Mouse (Mus musculus): ENCODE results near the gene Zfyve19. TPM values are rescaled to one million over a fixed set of nuclear protein-coding genes. Genes with fewer than 3 reads are reported as not detected.

The Zfyve19 gene
- polyA plus RNA-seq, 1 experiment from 2014 or later: 19.0 TPM

DNA sequence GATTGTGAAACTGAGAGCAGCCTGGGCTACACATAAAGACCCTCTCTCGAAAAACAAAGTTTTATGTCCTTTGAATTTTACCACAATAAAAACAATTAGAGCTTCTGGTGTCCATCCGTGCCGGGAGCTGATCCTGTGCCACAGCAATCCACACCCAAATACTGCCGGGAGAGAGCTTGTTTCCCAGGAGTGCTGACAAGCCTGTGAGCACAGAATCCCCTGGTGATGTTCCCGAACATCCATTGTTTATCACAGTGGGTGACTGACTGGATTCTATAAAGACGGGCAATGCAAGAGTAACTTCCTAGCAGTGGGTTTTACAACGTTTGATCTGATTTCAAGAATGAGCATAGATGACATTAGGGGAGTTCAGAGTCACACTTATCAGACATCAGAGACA lies 46.6 kb downstream of the Zfyve19 start:
- Histone ChIP-seq H3K36me3 (replicated peaks) (no peaks in the 10 kb centered on the region), H3K4me1 (replicated peaks) (peaks cover 9% of the 10 kb centered on the region), H3K27me3 (peaks cover 31% of the 10 kb centered on the region), H3K9me3 (replicated peaks) (no peaks in the 10 kb centered on the region), H3K4me3 (replicated peaks) (no peak overlapping the region), H3K27ac (replicated peaks) (no peak overlapping the region), H3K9ac (no peak overlapping the region), H3K4me2 (no peak overlapping the region)
- ATAC-seq (ENCODE audit: insufficient read depth): no peak
- WGBS (ENCODE audit: insufficient replicate concordance): 28% methylated on average over 7 of the region's 7 CpGs

DNA sequence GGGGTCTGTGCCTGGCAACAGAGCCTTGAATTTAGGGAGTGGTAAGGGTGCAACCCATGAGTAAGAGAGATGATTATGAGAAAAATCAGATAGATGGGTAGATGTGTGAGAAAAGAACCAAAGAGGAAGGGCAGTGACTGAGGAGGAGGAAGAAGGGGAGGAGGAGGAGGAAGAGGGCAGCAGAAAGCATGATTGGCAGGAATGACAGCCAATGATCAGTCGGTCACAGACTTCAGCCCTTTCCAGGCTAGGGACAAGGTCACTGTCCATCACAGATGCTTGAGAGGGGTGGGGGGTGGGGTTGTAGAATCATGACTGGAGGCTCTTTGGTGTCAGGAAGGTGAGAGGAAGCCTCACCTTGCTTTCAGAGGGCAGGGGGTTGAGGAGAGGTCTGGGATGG lies 52.1 kb downstream of the Zfyve19 start:
- Histone ChIP-seq H3K36me3 (replicated peaks) (no peaks in the 10 kb centered on the region), H3K4me3 (replicated peaks) (no peak overlapping the region), H3K4me2 (no peak overlapping the region), H3K9ac (no peak overlapping the region), H3K9me3 (replicated peaks) (no peaks in the 10 kb centered on the region), H3K27me3 (peaks cover 16% of the 10 kb centered on the region), H3K27ac (replicated peaks) (no peak overlapping the region), H3K4me1 (replicated peaks) (0 out of 2 replicates have a peak, but pooled peaks cover 5% of the 10 kb centered on the region)
- no peak for ATAC-seq (ENCODE audit: insufficient read depth)
- WGBS (ENCODE audit: insufficient replicate concordance): 49% methylated on average over 1 of the region's 1 CpGs

DNA sequence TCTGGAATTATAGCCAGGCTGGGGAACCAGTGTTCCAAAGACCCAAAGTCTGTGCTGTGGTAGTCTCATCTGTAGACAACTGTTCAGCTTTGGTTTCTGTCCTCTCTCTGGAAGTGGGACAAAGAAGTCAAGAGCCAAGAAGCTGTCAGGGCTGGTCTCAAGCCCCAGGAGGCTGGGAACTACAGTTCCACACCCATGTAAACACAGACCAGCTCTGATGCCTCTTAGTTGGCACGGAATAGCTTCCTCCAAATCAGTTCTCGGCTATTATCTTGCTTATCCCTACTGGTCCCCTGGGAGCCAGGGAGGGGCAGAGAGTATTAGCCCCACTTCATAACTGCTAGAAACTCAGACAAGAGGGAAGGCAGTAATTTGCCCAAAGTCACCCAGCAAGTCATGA lies 52.9 kb downstream of the Zfyve19 start:
- H3K4me1 ChIP-seq (replicated peaks): 0 out of 2 replicates have a peak, but pooled peaks cover 5% of the 10 kb centered on the region
- H3K4me2 ChIP-seq: no peak overlapping the region
- no peak overlapping the region for H3K27ac ChIP-seq (replicated peaks)
- H3K4me3 ChIP-seq (replicated peaks): no peak overlapping the region
- no peak overlapping the region for H3K9ac ChIP-seq
- H3K36me3 ChIP-seq (replicated peaks): no peaks in the 10 kb centered on the region
- no peak for ATAC-seq (ENCODE audit: insufficient read depth)
- peaks cover 15% of the 10 kb centered on the region; the same call in 1 of the 2 replicates for H3K27me3 ChIP-seq
- H3K9me3 ChIP-seq (replicated peaks): no peaks in the 10 kb centered on the region
- WGBS (ENCODE audit: insufficient replicate concordance): 44% methylated on average over 2 of the region's 2 CpGs

DNA sequence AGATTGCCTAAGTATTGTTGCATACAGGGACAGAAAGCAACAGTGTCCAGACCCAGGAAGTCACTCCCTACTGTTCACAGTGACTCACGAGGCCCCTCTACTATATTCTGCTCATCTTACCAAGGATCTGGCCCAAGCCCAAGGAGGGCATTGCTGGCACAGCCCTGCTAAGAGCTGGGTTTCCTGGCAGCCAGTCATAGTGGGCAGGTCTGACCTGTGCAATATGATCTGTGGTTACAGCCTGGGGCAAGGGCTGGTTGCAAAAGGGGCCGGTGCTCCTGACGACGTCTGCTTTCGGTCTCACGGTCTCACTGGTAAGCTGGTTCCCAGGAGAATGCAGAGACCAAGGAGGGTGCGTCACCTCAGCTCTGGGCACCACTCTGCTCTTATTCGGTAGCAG lies 54.6 kb downstream of the Zfyve19 start:
- Histone ChIP-seq H3K4me1 (replicated peaks) (0 out of 2 replicates have a peak, but pooled peaks cover 5% of the 10 kb centered on the region), H3K27ac (replicated peaks) (no peak overlapping the region), H3K4me3 (replicated peaks) (0 out of 2 replicates have a peak overlapping the region, but pooled peaks have one; percentile 7), H3K9me3 (replicated peaks) (no peaks in the 10 kb centered on the region), H3K4me2 (no peak overlapping the region), H3K9ac (no peak overlapping the region), H3K27me3 (peaks cover 14% of the 10 kb centered on the region; the same call in 1 of the 2 replicates), H3K36me3 (replicated peaks) (no peaks in the 10 kb centered on the region)
- 19% methylated on average over 8 of the region's 8 CpGs for WGBS (ENCODE audit: insufficient replicate concordance)
- no peak for ATAC-seq (ENCODE audit: insufficient read depth)

DNA sequence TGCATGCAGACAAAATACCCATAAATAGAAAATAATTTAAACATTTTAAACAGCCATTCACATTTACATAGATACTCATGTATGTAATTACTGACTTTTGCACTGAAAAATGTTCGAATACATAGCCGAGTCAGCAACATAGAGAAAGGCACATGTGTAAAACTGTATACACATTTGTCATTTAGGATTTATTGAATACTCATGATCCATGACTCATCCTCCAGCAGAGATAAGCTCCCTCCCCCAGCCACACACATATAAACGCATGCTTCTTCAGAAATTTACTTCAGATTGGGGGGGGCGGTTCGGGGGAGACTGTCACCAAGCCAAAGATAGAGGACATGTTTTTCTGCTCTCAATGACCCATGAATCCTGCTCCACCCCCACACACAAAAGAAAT lies 55.4 kb downstream of the Zfyve19 start:
- Histone ChIP-seq H3K27me3 (peaks cover 15% of the 10 kb centered on the region; the same call in 1 of the 2 replicates), H3K4me3 (replicated peaks) (no peak overlapping the region), H3K27ac (replicated peaks) (no peak overlapping the region), H3K4me1 (replicated peaks) (0 out of 2 replicates have a peak, but pooled peaks cover 5% of the 10 kb centered on the region), H3K9ac (no peak overlapping the region), H3K36me3 (replicated peaks) (no peaks in the 10 kb centered on the region), H3K4me2 (no peak overlapping the region), H3K9me3 (replicated peaks) (no peaks in the 10 kb centered on the region)
- ATAC-seq (ENCODE audit: insufficient read depth): no peak
- WGBS (ENCODE audit: insufficient replicate concordance): 46% methylated on average over 5 of the region's 5 CpGs

Other genes with a start within 250 kb of the Zfyve19 start
- 12.3 and 12.4 TPM in 2 replicates for gene Ccdc32, start 179.2 kb upstream of the Zfyve19 start, polyA plus RNA-seq (2015; fragmentation: Nextera tagmentation; extraction: Ambion mirVana)
- 2.6 and 2.8 TPM in 2 replicates for gene Rpusd2, start 173.8 kb upstream of the Zfyve19 start, polyA plus RNA-seq (2015; fragmentation: Nextera tagmentation; extraction: Ambion mirVana)
- gene Knl1, start 161.5 kb upstream of the Zfyve19 start, polyA plus RNA-seq (2015; fragmentation: Nextera tagmentation; extraction: Ambion mirVana): 55.2 and 59.3 TPM in 2 replicates
- gene Rad51, start 95.8 kb upstream of the Zfyve19 start, polyA plus RNA-seq (2015; fragmentation: Nextera tagmentation; extraction: Ambion mirVana): 30.4 and 36.9 TPM in 2 replicates
- 45.0 and 50.7 TPM in 2 replicates for gene Rmdn3, start 51.6 kb upstream of the Zfyve19 start, polyA plus RNA-seq (2015; fragmentation: Nextera tagmentation; extraction: Ambion mirVana)
- gene Gchfr, start 40.8 kb upstream of the Zfyve19 start, polyA plus RNA-seq (2015; fragmentation: Nextera tagmentation; extraction: Ambion mirVana): 81.3 and 102 TPM in 2 replicates
- gene Gm14137, start 34.1 kb upstream of the Zfyve19 start, polyA plus RNA-seq (2015; fragmentation: Nextera tagmentation; extraction: Ambion mirVana): 0.10 TPM in 2 replicates
- gene Dnajc17, start 178 bp downstream of the Zfyve19 start, polyA plus RNA-seq (2015; fragmentation: Nextera tagmentation; extraction: Ambion mirVana): 7.0 and 7.1 TPM in 2 replicates
- 0.20 TPM in 1 of 2 replicates, not detected in the other for gene Ppp1r14d, start 21.3 kb downstream of the Zfyve19 start, polyA plus RNA-seq (2015; fragmentation: Nextera tagmentation; extraction: Ambion mirVana)
- gene Spint1, start 28.7 kb downstream of the Zfyve19 start, polyA plus RNA-seq (2015; fragmentation: Nextera tagmentation; extraction: Ambion mirVana): 0.15 and 0.35 TPM in 2 replicates
- gene Rhov, start 62.7 kb downstream of the Zfyve19 start, polyA plus RNA-seq (2015; fragmentation: Nextera tagmentation; extraction: Ambion mirVana): 0.08 and 0.26 TPM in 2 replicates
- 6.3 and 6.4 TPM in 2 replicates for gene Vps18, start 80.1 kb downstream of the Zfyve19 start, polyA plus RNA-seq (2015; fragmentation: Nextera tagmentation; extraction: Ambion mirVana)
- 1.9 and 2.1 TPM in 2 replicates for gene Dll4, start 117.2 kb downstream of the Zfyve19 start, polyA plus RNA-seq (2015; fragmentation: Nextera tagmentation; extraction: Ambion mirVana)
- gene Chac1, start 142.6 kb downstream of the Zfyve19 start, polyA plus RNA-seq (2015; fragmentation: Nextera tagmentation; extraction: Ambion mirVana): 2.9 and 3.4 TPM in 2 replicates